Comparison of ENCODE assay signal across 8 mouse cellular contexts in genomic region chr5:109795967-109796652, GRCm38 (mm10). TPM values are rescaled to one million over a fixed set of nuclear protein-coding genes. Genes with fewer than 3 reads are reported as not detected.
A peak's percentile ranks its signal among the peaks of the same experiment; 100 is the strongest.
DNase-seq lines count a peak whose midpoint lies in the region; ATAC-seq lines count a peak whose summit lies in the region.
"Not testable (repeated sequence)": the region's sequence is repeated elsewhere in the genome, so short reads cannot be mapped to it uniquely, and the experiment has no call there.

No protein-coding gene starts in this region.

- not testable (repeated sequence) for H3K27me3 ChIP-seq in hindbrain, embryonic 15.5 days

- not testable (repeated sequence) for H3K4me1 ChIP-seq in hindbrain, embryonic 15.5 days (replicated peaks)

- peak overlapping the region; percentile 41 for H3K9ac ChIP-seq in hindbrain, embryonic 15.5 days

- WGBS in hindbrain, embryonic 15.5 days: 2% methylated on average over 25 of the region's 25 CpGs

- peak; percentile 62 for DNase-seq in T-cell, adult 2 months (ENCODE audit: low spot score)
- peak; percentile 16 to 26 for DNase-seq in cerebellum, postnatal 36 days
- DNase-seq in frontal cortex, postnatal 36 days (ENCODE audit: low spot score in 2 of 2): peak; percentile 25 to 45
- DNase-seq in layer of hippocampus, postnatal 36 days: peak; percentile 39 to 45
- DNase-seq in lung, postnatal 25 days (ENCODE audit: low spot score): peak; percentile 43
- peak; percentile 59 for DNase-seq in retina, embryonic 14.5 days (ENCODE audit: low spot score)
- peak; percentile 62 for DNase-seq in thymus, postnatal 4 days

- peak overlapping the region; percentile 59 for H3K27ac ChIP-seq in hindbrain, embryonic 15.5 days (replicated peaks)

- not testable (repeated sequence) for H3K9me3 ChIP-seq in hindbrain, embryonic 15.5 days

- H3K36me3 ChIP-seq in hindbrain, embryonic 15.5 days: not testable (repeated sequence)

- peak overlapping the region; percentile 80 for H3K4me2 ChIP-seq in hindbrain, embryonic 15.5 days

- peak; percentile 95 for ATAC-seq in hindbrain, embryonic 15.5 days (ENCODE audit: low FRiP score, low read depth)

- peak overlapping the region; percentile 62 for H3K4me3 ChIP-seq in hindbrain, embryonic 15.5 days

RNA-seq across cellular contexts. Expression of gene 4930522L14Rik, which starts 44.4 kb away (rescaled TPM):
- polyA plus RNA-seq in hindbrain, embryonic 15.5 days (2015; fragmentation: Nextera tagmentation; extraction: Ambion mirVana): 3.7 and 4.8 TPM in 2 replicates
- total RNA-seq in layer of hippocampus, postnatal 36 days (2021): 1 to 10 TPM; 2.9 to 3.8 TPM

Comparison
In these comparisons a context has a peak if more than half of its experiments do, and no peak if none do; other contexts are left out.
1. Peak in every context shown above with its lines: DNase-seq, ATAC-seq, H3K4me3 ChIP-seq and H3K27ac ChIP-seq.